Mouse (Mus musculus) erythroblast, embryonic 14.5 days (primary cell): ENCODE data around the gene BC067074. TPM values are rescaled to one million over a fixed set of nuclear protein-coding genes. Genes with fewer than 3 reads are reported as not detected.
"Not testable (repeated sequence)": the region's sequence is repeated elsewhere in the genome, so short reads cannot be mapped to it uniquely, and the experiment has no call there.

Source experiments
- H3K27me3 ChIP-seq: 2 replicates; pipeline ENCODE4 v1.6.1; 2012; ENCODE audit warnings: inconsistent platforms; ENCODE audit not compliant: control insufficient read depth
- H3K36me3 ChIP-seq: 2 replicates; pipeline ENCODE4 v1.6.1; 2012; ENCODE audit warnings: mild to moderate bottlenecking, inconsistent platforms; ENCODE audit not compliant: control insufficient read depth
- H3K4me1 ChIP-seq: 2 replicates; pipeline ENCODE4 v1.6.1; 2012; ENCODE audit warnings: inconsistent platforms; ENCODE audit not compliant: control insufficient read depth
- H3K4me3 ChIP-seq: replicated peaks from 2 replicates; pipeline ENCODE3; 2012; ENCODE audit warnings: moderate library complexity, mild to moderate bottlenecking, inconsistent platforms
- H3K9me3 ChIP-seq: 2 replicates; pipeline ENCODE4 v1.6.1; 2012; ENCODE audit warnings: low read length, inconsistent platforms, mixed read lengths; ENCODE audit not compliant: control insufficient read depth
- GATA1 ChIP-seq: IDR thresholded peaks from 2 replicates; pipeline ENCODE4 v1.6.1; 2012; ENCODE audit warnings: low read length, inconsistent platforms, mixed read lengths
- TAL1 ChIP-seq: IDR thresholded peaks from 3 replicates; pipeline ENCODE4 v1.6.1; 2012; ENCODE audit warnings: low read length, inconsistent platforms, mixed read lengths
- polyA plus RNA-seq: library from polyadenylated mRNA; stranded (reverse); fragments of >175 nt; gene quantifications from 2 replicates; pipeline ENCODE4 v1.2.3, GENCODE M21; 2012

The BC067074 gene
- 0.13 TPM in 1 of 2 replicates, not detected in the other for polyA plus RNA-seq

GRCm38 (mm10) chr13:113292975-113293706 is at the start of gene BC067074:
BC067074 (plus strand) TSS chr13:113293159.
- Histone ChIP-seq H3K36me3 (no peaks in the 10 kb centered on the region), H3K4me1 (no peaks in the 10 kb centered on the region; the same call in 1 of the 2 replicates), H3K4me3 (peak within 1 kb of the TSS; percentile 35), H3K9me3 (no peaks in the 10 kb centered on the region), H3K27me3 (peaks cover 26% of the 10 kb centered on the region)
- no peak for TF ChIP-seq TAL1
- no peak for TF ChIP-seq GATA1

GRCm38 (mm10) chr13:113245025-113245424 is 47.9 kb upstream of the BC067074 start:
- no peak for TF ChIP-seq GATA1
- TF ChIP-seq TAL1 = no peak
- no peaks in the 10 kb centered on the region for H3K27me3 ChIP-seq

GRCm38 (mm10) chr13:113252580-113252979 is 40.4 kb upstream of the BC067074 start:
- not testable (repeated sequence) for H3K9me3 ChIP-seq, H3K4me3 ChIP-seq, H3K27me3 ChIP-seq, H3K4me1 ChIP-seq, H3K36me3 ChIP-seq

More at GRCm38 (mm10) chr13:113245025-113245424, 47.9 kb upstream of the BC067074 start:
- no peaks in the 10 kb centered on the region for H3K4me1 ChIP-seq
- no peaks in the 10 kb centered on the region for H3K9me3 ChIP-seq
- no peaks in the 10 kb centered on the region for H3K36me3 ChIP-seq
- no peak overlapping the region for H3K4me3 ChIP-seq

- no peak overlapping the region for H3K4me3 ChIP-seq
These were observed 36.2 kb upstream of the BC067074 start for GRCm38 (mm10) chr13:113256766-113257165.

GRCm38 (mm10) chr13:113257190-113257589 is 35.8 kb upstream of the BC067074 start:
- H3K4me3 ChIP-seq = no peak overlapping the region
- no peaks in the 10 kb centered on the region for H3K9me3 ChIP-seq
- no peaks in the 10 kb centered on the region for H3K4me1 ChIP-seq
- TF ChIP-seq GATA1 (no peak), TAL1 (no peak)
- no peaks in the 10 kb centered on the region for H3K36me3 ChIP-seq
- H3K27me3 ChIP-seq = no peaks in the 10 kb centered on the region

More at GRCm38 (mm10) chr13:113256766-113257165, 36.2 kb upstream of the BC067074 start:
- Histone ChIP-seq H3K4me1 (no peaks in the 10 kb centered on the region), H3K36me3 (no peaks in the 10 kb centered on the region), H3K9me3 (no peaks in the 10 kb centered on the region), H3K27me3 (no peaks in the 10 kb centered on the region)
- no peak for TF ChIP-seq TAL1
- TF ChIP-seq GATA1 = no peak

GRCm38 (mm10) chr13:113259237-113259636 is 33.7 kb upstream of the BC067074 start:
- Histone ChIP-seq H3K4me1 (no peaks in the 10 kb centered on the region), H3K9me3 (no peaks in the 10 kb centered on the region), H3K4me3 (no peak overlapping the region), H3K36me3 (no peaks in the 10 kb centered on the region), H3K27me3 (no peaks in the 10 kb centered on the region)
- no peak for TF ChIP-seq TAL1
- TF ChIP-seq GATA1 = no peak

GRCm38 (mm10) chr13:113262822-113263221 is 30.1 kb upstream of the BC067074 start:
- no peak for TF ChIP-seq GATA1
- no peak for TF ChIP-seq TAL1
- H3K4me1 ChIP-seq = no peaks in the 10 kb centered on the region
- no peaks in the 10 kb centered on the region for H3K36me3 ChIP-seq
- no peaks in the 10 kb centered on the region for H3K27me3 ChIP-seq
- H3K9me3 ChIP-seq = no peaks in the 10 kb centered on the region
- no peak overlapping the region for H3K4me3 ChIP-seq

- no peak for TF ChIP-seq GATA1
- TF ChIP-seq TAL1 = no peak
- Histone ChIP-seq H3K36me3 (no peaks in the 10 kb centered on the region), H3K4me1 (no peaks in the 10 kb centered on the region), H3K9me3 (no peaks in the 10 kb centered on the region), H3K4me3 (no peak overlapping the region), H3K27me3 (no peaks in the 10 kb centered on the region)
These were observed 27.7 kb upstream of the BC067074 start for GRCm38 (mm10) chr13:113265257-113265656.

- Histone ChIP-seq H3K36me3 (no peaks in the 10 kb centered on the region), H3K4me1 (no peaks in the 10 kb centered on the region), H3K9me3 (no peaks in the 10 kb centered on the region), H3K4me3 (no peak overlapping the region), H3K27me3 (no peaks in the 10 kb centered on the region)
- TF ChIP-seq GATA1 (no peak), TAL1 (no peak)
These were observed 26.4 kb upstream of the BC067074 start for GRCm38 (mm10) chr13:113266495-113266951.
